Mouse (Mus musculus) adrenal gland, adult 8-10 months (tissue): ENCODE measurements around the gene Ppp3r1. TPM values are rescaled to one million over a fixed set of nuclear protein-coding genes. Genes with fewer than 3 reads are reported as not detected.

ENCODE experiments used
- DNase-seq: peaks from one replicate; pipeline ENCODE4 v3.0.0; 2022
- total RNA-seq, 4 experiments: library from RNA; stranded (reverse); gene quantifications; 2 replicates each; pipeline ENCODE4 v1.2.4; 2022

Ppp3r1 gene
- 100 to 1,000 TPM in 1 of 4 experiments, 10 to 100 TPM in 3; 83.1 to 104 (median 96.8) TPM for total RNA-seq

- peak; percentile 96 for DNase-seq
These were observed at the start of gene Ppp3r1 for GRCm38 (mm10) chr11:17158858-17159737. TSS of gene Ppp3r1 (plus strand) at chr11:17159263.

DNA sequence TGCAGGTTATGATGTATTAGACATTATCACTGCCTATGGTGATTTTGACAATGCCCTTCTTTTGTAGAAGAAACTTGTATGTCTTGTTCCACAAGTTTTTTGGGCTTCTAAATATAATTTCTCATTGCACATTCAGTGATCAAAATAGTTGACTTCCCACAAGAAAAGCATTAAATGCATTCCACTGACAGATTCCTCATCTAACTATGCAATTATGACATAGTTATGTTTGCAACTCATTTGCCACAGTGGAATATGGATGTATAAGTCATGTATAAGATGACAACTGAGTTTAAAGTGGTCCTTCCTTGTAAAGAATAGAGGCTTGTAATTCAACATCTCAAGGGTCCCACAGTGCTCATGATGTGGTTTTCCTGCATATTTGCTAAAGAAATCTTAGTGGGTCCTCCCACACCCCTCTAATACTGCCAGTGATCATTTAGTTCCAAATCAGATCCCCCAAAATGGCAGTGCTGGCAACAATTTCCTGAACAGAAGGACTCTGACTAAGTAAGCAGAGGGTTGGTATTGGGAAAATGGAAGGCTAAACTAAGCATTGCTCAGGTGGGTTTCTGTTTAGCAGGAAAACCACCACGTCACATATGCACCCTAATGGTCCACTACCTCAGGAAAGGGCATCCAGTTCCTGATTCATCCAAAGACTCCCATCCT, 46.5 kb upstream of the Ppp3r1 start:
- DNase-seq = no peak

- DNase-seq = no peak
These were observed 32.6 kb upstream of the Ppp3r1 start for GRCm38 (mm10) chr11:17126418-17126817.

DNA sequence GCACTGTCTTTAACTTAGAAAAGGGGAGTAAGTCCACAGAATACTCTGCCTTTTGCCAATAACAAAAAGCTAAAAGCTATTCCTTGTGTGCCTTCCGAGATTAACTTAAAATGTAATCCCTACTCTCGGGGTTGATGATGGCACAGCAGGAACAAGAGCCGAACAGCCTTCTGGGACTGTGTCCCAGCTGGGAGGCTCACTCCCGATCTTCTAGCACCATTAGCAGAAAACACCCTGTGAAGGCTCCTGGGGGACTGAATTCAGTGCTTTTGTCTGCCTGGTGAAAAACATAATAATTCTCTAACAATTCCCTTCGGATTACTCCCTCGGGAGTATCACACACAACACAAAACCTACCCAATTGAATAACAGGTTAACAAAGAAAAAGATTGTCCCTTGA, 23.4 kb upstream of the Ppp3r1 start:
- DNase-seq = no peak

DNA sequence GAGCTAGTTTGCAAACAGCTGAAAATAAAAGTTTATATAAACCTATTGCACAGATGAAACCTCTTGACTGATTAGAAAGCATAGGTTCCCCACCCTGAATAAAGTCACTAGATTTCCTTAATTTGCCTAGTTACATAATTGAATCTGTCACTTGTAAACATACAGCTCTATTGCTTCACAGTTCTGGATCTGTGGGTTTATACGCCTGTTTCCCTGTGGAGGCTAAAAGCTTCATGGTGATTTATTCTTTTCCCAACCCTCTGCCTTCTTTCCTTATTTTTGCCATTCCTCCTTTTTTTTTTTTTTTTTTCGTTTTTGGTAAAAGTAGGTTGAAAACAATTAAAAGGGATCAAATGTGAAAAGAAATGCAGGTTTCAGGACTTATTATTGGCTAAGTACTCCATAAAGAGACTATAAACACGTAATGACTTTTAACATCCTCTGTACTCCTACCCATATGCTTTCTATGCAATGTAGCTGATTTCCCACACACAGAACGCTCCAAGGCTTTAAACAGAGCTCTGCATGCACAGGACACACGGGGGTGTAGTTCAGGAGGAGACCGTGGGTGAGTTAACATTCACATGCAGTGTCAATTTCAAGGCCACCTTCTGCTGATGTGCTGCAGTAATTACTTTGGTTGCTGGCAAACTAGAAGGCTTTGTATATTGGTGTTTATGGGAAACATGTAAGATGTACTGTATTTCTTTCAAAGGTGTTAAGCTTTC, 20.6 kb upstream of the Ppp3r1 start:
- DNase-seq = no peak

DNA sequence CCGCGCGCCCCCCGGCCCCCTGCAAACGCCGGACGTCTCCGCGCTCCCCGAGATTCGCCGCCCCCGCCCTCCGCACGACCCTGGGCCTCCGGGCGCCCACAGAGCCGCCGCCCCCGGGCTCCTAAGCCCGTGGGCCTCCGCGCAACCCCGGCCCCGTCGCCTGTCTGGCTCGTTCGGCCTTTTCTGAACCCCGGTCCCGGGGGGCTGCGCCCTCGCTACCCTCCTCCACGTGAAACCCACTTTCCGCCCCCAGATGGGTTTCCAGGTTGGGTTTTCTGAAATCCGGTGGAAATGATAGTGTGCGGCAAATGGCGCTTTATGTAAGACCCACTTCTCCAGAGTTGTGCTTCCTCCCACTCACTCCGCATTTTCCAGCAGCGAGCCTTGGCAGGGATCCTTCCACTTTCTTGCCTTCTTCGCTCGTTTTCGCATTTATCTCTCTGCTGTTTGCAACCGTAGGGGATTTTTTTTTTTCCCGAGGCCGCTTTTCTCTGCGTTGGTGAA, 727 bp downstream of the Ppp3r1 start:
- DNase-seq = peak; percentile 30

- peak; percentile 26 for DNase-seq
These were observed 1.2 kb downstream of the Ppp3r1 start for GRCm38 (mm10) chr11:17160242-17160641.

- DNase-seq = no peak
These were observed 4.9 kb downstream of the Ppp3r1 start for GRCm38 (mm10) chr11:17163956-17164355.

DNA sequence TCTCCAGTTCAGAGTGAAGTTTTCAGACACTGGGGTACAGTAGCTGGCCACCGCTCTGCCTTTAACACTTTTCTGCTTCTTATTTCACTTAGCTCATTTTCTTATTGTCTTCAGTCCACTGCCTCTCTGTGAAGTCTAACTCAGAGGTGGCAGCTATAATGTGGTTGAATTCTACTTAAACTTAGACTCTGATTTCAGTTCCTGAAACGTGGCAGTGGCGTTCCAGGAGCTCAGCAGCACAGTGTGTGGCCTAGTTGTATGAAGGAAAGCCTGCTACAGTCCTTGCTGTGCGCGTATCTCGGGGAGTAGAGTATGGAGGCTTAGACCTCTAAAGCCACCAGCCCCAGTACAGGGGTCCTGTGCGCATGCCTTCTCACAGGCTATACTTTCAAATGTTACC, 7.6 kb downstream of the Ppp3r1 start:
- DNase-seq = no peak

DNA sequence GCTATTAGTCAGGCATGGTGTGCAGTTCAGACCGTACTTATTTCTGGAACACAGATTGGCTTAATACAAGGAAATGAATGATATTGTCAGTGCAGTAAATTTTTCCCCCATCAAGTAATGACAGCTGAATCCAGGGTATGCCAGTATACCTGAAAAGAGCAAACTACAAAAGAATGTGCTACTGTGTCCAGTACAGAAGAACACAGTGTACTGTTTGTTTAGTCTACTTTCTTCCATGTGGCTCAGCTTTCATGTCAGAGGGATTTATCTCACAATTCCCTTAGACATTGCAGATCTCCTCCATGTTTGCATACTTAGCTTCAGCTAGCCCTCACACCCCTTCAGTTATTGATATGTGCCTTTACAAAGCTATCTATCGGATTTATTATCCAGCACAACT, 10.2 kb downstream of the Ppp3r1 start:
- no peak for DNase-seq

GRCm38 (mm10) chr11:17170938-17171729, 12.1 kb downstream of the Ppp3r1 start:
- DNase-seq = no peak

- DNase-seq = no peak
These were observed 13.2 kb downstream of the Ppp3r1 start for GRCm38 (mm10) chr11:17172300-17172699.

GRCm38 (mm10) chr11:17176638-17177037, 17.6 kb downstream of the Ppp3r1 start:
- DNase-seq = no peak

- DNase-seq = no peak
These were observed 21.7 kb downstream of the Ppp3r1 start for GRCm38 (mm10) chr11:17180753-17181152.

GRCm38 (mm10) chr11:17181807-17182206, 22.7 kb downstream of the Ppp3r1 start, which contains the start of gene Wdr92:
TSS of gene Wdr92 (plus strand) at chr11:17182107.
- DNase-seq = no peak

DNA sequence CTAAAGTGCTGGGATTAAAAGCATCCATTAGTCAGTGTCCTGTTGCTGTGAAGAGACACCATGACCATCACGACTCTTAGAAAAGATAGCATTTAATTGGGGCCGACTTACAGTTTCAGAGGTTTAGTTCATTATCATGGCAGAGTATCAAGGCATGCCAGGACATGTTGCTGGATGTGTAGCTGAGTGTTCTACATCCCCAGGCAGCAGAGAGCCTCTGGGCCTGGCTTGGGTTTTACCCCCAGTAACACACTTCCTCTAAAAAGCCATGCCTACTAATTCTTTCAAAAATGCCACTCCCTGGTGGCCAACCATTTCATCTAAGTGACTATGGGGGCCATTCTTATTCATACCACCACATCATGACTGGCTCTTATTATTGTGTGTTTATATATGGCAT, 24.1 kb downstream of the Ppp3r1 start:
- DNase-seq = no peak

- no peak for DNase-seq
These were observed 28.6 kb downstream of the Ppp3r1 start for GRCm38 (mm10) chr11:17187649-17188048.

DNA sequence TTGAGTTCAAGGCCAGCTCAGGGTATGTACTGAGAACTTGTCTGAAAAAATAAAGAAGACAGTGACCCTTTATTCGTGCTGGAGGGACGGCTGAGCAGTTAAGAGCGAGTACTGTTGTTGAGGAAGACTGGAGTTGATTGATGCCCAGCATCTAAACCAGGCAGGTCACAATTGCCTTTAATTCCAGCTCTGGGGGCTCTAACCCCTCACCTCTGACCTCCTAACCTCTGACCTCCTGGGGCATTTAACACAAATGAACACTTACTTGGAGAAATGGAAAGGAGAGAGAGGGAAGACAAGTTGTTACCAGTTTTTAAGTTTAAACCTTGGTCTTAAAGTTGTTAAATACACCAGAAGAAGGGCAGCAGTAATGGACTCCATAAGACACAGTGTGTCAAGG, 29.7 kb downstream of the Ppp3r1 start:
- no peak for DNase-seq

- DNase-seq = no peak
These were observed 33.2 kb downstream of the Ppp3r1 start for GRCm38 (mm10) chr11:17192151-17192844.

DNA sequence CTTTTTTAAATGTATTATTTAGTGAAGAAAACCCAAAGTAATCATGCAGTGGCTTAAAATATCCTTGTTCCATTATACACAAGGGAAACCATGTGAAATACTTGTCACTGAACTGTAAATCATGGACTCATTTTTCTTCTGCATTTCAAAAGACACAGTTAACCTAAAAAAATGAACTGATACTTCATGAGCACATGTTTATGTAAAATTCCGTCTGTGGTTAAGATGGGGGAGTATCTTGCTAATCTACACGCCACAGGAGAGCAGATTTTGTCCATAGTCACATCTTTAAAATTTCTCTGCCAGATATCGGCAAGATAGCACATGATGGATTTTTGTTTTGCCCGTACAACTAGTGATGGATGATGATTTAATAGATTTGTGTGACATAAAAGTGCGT, 40.1 kb downstream of the Ppp3r1 start:
- no peak for DNase-seq

DNA sequence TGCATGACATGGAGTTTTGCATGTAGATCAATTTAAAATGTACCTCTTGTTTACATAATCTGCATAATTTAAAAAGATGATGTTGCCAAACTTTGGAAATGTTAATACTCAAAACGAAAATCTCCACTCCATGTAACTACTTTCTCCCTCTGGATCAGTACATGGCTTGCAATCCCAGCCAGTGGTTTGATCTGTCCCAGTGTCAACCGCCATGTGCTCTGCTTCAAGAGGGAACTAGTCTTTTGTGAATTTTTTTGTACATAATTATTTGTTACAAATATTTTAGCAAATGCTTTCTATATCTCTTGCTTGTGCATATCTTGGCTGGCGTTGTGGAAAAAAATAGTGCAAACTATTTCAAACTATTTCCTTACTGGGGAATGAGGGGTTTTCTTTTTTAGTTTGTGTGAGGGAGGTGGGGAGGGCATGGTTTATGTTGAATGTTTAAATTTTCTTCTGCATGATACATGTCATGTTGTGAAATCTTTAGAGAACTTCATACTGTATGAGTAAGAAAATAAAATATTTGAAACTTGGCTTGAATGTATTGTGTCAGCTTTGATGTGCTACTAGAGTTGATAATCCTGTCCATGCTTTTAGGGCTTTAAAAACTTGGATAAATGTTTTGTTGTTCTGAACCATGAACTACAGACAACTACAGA, 40.9 kb downstream of the Ppp3r1 start:
- no peak for DNase-seq
